Mouse (Mus musculus) myocyte (in vitro differentiated cells): ENCODE data around the gene Foxo3. TPM values are rescaled to one million over a fixed set of nuclear protein-coding genes. Genes with fewer than 3 reads are reported as not detected.
A peak's percentile ranks its signal among the peaks of the same experiment; 100 is the strongest.

Experiments
- H3K27me3 ChIP-seq: one replicate; pipeline ENCODE4 v1.6.1; 2011; ENCODE audit not compliant: control insufficient read depth, insufficient read depth, insufficient read length
- H3K36me3 ChIP-seq: one replicate; pipeline ENCODE4 v1.6.1; 2011; ENCODE audit not compliant: control insufficient read depth, insufficient read depth
- H3K4me2 ChIP-seq: one replicate; pipeline ENCODE4 v1.6.1; 2011; ENCODE audit warnings: low read depth, control low read depth
- H3K4me3 ChIP-seq: one replicate; pipeline ENCODE4 v1.5.1; 2011; ENCODE audit warnings: mild to moderate bottlenecking, control low read depth, moderate library complexity
- H3K79me2 ChIP-seq: one replicate; pipeline ENCODE4 v1.6.1; 2011; ENCODE audit not compliant: control insufficient read depth, insufficient read depth
- H3ac ChIP-seq: one replicate; pipeline ENCODE4 v1.6.1; 2011; ENCODE audit not compliant: control insufficient read depth, insufficient read length
- CEBPB ChIP-seq: IDR thresholded peaks from 2 replicates; pipeline ENCODE4 v1.6.1; 2011; ENCODE audit warnings: mild to moderate bottlenecking, moderate library complexity; ENCODE audit not compliant: poor library complexity, insufficient read depth, severe bottlenecking
- E2F4 ChIP-seq: IDR thresholded peaks from one replicate; pipeline ENCODE4 v1.6.1; 2011; ENCODE audit warnings: mild to moderate bottlenecking, control low read depth, moderate library complexity; ENCODE audit not compliant: insufficient read depth
- MAX ChIP-seq: IDR thresholded peaks from one replicate; pipeline ENCODE4 v1.6.1; 2011; ENCODE audit warnings: low read depth, mild to moderate bottlenecking, control low read depth
- MYOD1 ChIP-seq, 3 experiments: IDR thresholded peaks; one replicate each; pipeline ENCODE4 v1.6.1; 2011; ENCODE audit warnings: control low read depth in 2 of 3, low read depth in 2 of 3, mild to moderate bottlenecking in 2 of 3, moderate library complexity in 1 of 3; ENCODE audit not compliant: insufficient read length in 2 of 3, control insufficient read depth in 1 of 3
- MYOG ChIP-seq, 3 experiments: IDR thresholded peaks; one replicate each; pipeline ENCODE4 v1.6.1; 2011; ENCODE audit warnings: control low read depth in 2 of 3, low read depth in 2 of 3, mild to moderate bottlenecking in 2 of 3; ENCODE audit not compliant: insufficient read length in 2 of 3, control insufficient read depth in 1 of 3, insufficient read depth in 1 of 3
- POLR2A ChIP-seq: IDR thresholded peaks from one replicate; pipeline ENCODE4 v1.6.1; 2011; ENCODE audit warnings: low read depth, mild to moderate bottlenecking, control low read depth, moderate library complexity; ENCODE audit not compliant: insufficient read length
- POLR2AphosphoS2 ChIP-seq: IDR thresholded peaks from one replicate; pipeline ENCODE4 v1.6.1; 2011; ENCODE audit warnings: low read depth, control low read depth; ENCODE audit not compliant: insufficient read length
- REST ChIP-seq: IDR thresholded peaks from one replicate; pipeline ENCODE4 v1.6.1; 2011; ENCODE audit warnings: mild to moderate bottlenecking, control low read depth, moderate library complexity; ENCODE audit not compliant: insufficient read depth, insufficient read length
- SRF ChIP-seq: IDR thresholded peaks from one replicate; pipeline ENCODE4 v1.6.1; 2011; ENCODE audit warnings: low read depth; ENCODE audit not compliant: control insufficient read depth, insufficient read length
- TCF12 ChIP-seq: IDR thresholded peaks from one replicate; pipeline ENCODE4 v1.6.1; 2011; ENCODE audit warnings: mild to moderate bottlenecking, control low read depth; ENCODE audit not compliant: poor library complexity, insufficient read depth, severe bottlenecking
- TCF3 ChIP-seq: IDR thresholded peaks from one replicate; pipeline ENCODE4 v1.6.1; 2011; ENCODE audit warnings: low read depth, control low read depth; ENCODE audit not compliant: insufficient read length
- USF1 ChIP-seq: IDR thresholded peaks from one replicate; pipeline ENCODE4 v1.6.1; 2011; ENCODE audit warnings: low read depth, mild to moderate bottlenecking, control low read depth, moderate library complexity
- polyA plus RNA-seq: library from polyadenylated mRNA; unstranded; fragments of >200 nt; fragmentation: generic; extraction: Trizol; gene quantifications from one replicate; pipeline ENCODE4 v1.2.1, GENCODE M21; 2012; ENCODE audit warnings: missing spikeins

Gene Foxo3
- polyA plus RNA-seq, result 11.2 TPM

- H3K79me2 ChIP-seq, result peaks cover 2% of the 10 kb centered on the region
Observed at GRCm38 (mm10) chr10:42276507-42277345, at the start of gene Foxo3. Gene Foxo3, minus strand, starts transcription at chr10:42276755.

GRCm38 (mm10) chr10:42325305-42325704 lies 48.8 kb upstream of the Foxo3 start:
- no peak overlapping the region for H3K4me2 ChIP-seq
- TF ChIP-seq USF1 (no peak), MAX (no peak), E2F4 (no peak), MYOD1 (IDR thresholded peaks at IDR 0.05; ENCODE audit: control insufficient read depth in 1 of 3, insufficient read length in 2 of 3, low read depth in 2 of 3) (no peak), TCF12 (no peak), TCF3 (no peak), REST (no peak), CEBPB (no peak), MYOG (IDR thresholded peaks at IDR 0.05; ENCODE audit: control insufficient read depth in 1 of 3, insufficient read depth in 1 of 3, insufficient read length in 2 of 3, low read depth in 2 of 3) (no peak)
- H3K27me3 ChIP-seq, result no peaks in the 10 kb centered on the region
- no peak overlapping the region for H3ac ChIP-seq
- H3K4me3 ChIP-seq, result no peak overlapping the region
- H3K79me2 ChIP-seq, result no peaks in the 10 kb centered on the region
- no peaks in the 10 kb centered on the region for H3K36me3 ChIP-seq

More at GRCm38 (mm10) chr10:42276507-42277345, at the start of gene Foxo3:
- Histone ChIP-seq H3K36me3 (no peaks in the 10 kb centered on the region), H3K4me3 (peak within 1 kb of the TSS; percentile 90), H3K4me2 (peak within 1 kb of the TSS; percentile 73), H3K27me3 (no peaks in the 10 kb centered on the region), H3ac (peak within 1 kb of the TSS; percentile 63)
- TF ChIP-seq E2F4, result no peak
- peak; percentile 80 for TF ChIP-seq POLR2AphosphoS2
- peak in 1 of 3 experiments; percentile 59 for TF ChIP-seq MYOG (IDR thresholded peaks at IDR 0.05; ENCODE audit: control insufficient read depth in 1 of 3, insufficient read depth in 1 of 3, insufficient read length in 2 of 3, low read depth in 2 of 3)
- TF ChIP-seq MYOD1 (IDR thresholded peaks at IDR 0.05; ENCODE audit: control insufficient read depth in 1 of 3, insufficient read length in 2 of 3, low read depth in 2 of 3), result peak in 1 of 3 experiments; percentile 52
- TF ChIP-seq TCF12, result no peak
- TF ChIP-seq POLR2A, result peak; percentile 91

DNA sequence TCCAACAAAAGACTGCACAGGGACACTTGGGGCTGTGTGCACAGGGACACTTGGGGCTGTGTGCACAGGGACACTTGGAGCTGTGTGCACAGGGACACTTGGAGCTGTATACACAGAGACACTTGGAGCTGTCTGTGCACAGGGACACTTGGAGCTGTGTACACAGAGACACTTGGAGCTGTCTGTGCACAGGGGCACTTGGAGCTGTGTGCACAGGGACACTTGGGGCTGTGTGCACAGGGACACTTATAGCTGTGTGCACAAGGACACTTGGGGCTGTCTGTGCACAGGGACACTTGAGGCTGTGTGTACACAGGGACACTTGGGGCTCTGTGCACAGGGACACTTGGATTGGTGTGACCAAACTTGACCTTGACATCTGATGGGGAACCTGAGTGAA lies 47.4 kb upstream of the Foxo3 start:
- Histone ChIP-seq H3K27me3 (no peaks in the 10 kb centered on the region), H3K4me2 (no peak overlapping the region), H3ac (no peak overlapping the region), H3K79me2 (no peaks in the 10 kb centered on the region), H3K4me3 (no peak overlapping the region), H3K36me3 (no peaks in the 10 kb centered on the region)
- no peak for TF ChIP-seq MAX
- no peak for TF ChIP-seq POLR2AphosphoS2
- TF ChIP-seq SRF, result no peak
- no peak for TF ChIP-seq USF1
- no peak for TF ChIP-seq POLR2A
- no peak for TF ChIP-seq TCF3
- TF ChIP-seq MYOD1 (IDR thresholded peaks at IDR 0.05; ENCODE audit: control insufficient read depth in 1 of 3, insufficient read length in 2 of 3, low read depth in 2 of 3), result no peak
- TF ChIP-seq E2F4, result no peak
- no peak for TF ChIP-seq TCF12
- TF ChIP-seq MYOG (IDR thresholded peaks at IDR 0.05; ENCODE audit: control insufficient read depth in 1 of 3, insufficient read depth in 1 of 3, insufficient read length in 2 of 3, low read depth in 2 of 3), result no peak
- no peak for TF ChIP-seq CEBPB
- TF ChIP-seq REST, result no peak

- TF ChIP-seq USF1 (no peak), MYOG (IDR thresholded peaks at IDR 0.05; ENCODE audit: control insufficient read depth in 1 of 3, insufficient read depth in 1 of 3, insufficient read length in 2 of 3, low read depth in 2 of 3) (no peak), CEBPB (no peak), TCF12 (no peak), POLR2A (no peak), POLR2AphosphoS2 (no peak), MAX (no peak), E2F4 (no peak), MYOD1 (IDR thresholded peaks at IDR 0.05; ENCODE audit: control insufficient read depth in 1 of 3, insufficient read length in 2 of 3, low read depth in 2 of 3) (no peak), TCF3 (no peak)
- Histone ChIP-seq H3K4me3 (no peak overlapping the region), H3K79me2 (no peaks in the 10 kb centered on the region), H3K36me3 (no peaks in the 10 kb centered on the region), H3K4me2 (no peak overlapping the region), H3ac (no peak overlapping the region), H3K27me3 (no peaks in the 10 kb centered on the region)
Observed at GRCm38 (mm10) chr10:42313222-42313786, 36.7 kb upstream of the Foxo3 start.
